24 mouse cellular contexts compared by ENCODE assay signal in the genomic region with DNA sequence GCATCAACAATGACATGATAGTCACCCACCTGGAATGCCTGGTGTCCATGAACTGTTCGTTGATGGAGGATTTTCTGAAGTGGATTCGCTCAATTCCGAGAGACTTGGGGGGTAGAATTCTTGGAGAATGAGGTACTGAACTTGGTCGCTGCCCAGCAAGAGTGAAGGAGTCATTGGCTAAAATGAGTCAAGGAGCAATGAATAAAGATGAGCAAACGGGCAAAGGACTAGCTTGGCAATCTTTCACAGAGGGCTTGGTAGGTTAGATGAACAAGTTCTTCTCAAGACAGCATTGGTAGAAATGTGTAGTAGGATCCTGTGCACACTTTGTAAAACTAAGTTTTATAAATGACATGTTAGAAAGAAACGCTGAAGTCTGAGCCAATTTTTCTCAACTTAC. TPM values are rescaled to one million over a fixed set of nuclear protein-coding genes. Genes with fewer than 3 reads are reported as not detected.
A peak's percentile ranks its signal among the peaks of the same experiment; 100 is the strongest.
DNase-seq lines count a peak whose midpoint lies in the region; ATAC-seq and TF ChIP-seq lines count a peak whose summit lies in the region.
"Had no signal": no experiment of that assay in that cellular context is flagged by ENCODE, and none has a peak within 500 bp of the region (broad histone marks: within the 10 kb centered on the region; RNA-seq: fewer than 3 reads in every experiment).

No protein-coding gene starts in this region.

- H3K27me3 ChIP-seq in heart, embryonic 10.5 days (ENCODE audit: insufficient read depth, poor library complexity, severe bottlenecking): no peaks in the 10 kb centered on the region
- no peaks in the 10 kb centered on the region for H3K27me3 ChIP-seq in Patski
- H3K27me3 ChIP-seq: embryonic facial prominence, embryonic 15.5 days; forebrain, embryonic 13.5 days; forebrain, embryonic 15.5 days had no signal

- H3K4me1 ChIP-seq in heart, embryonic 10.5 days: 0 out of 2 replicates have a peak, but pooled peaks cover 4% of the 10 kb centered on the region

- CTCF ChIA-PET in Patski (lab: Charles Lee): interaction anchor here (1.7 kb wide), 1 partner anchor 15 kb away, joined by 3 read pairs; no protein-coding TSS in a partner anchor

- WGBS in heart, embryonic 10.5 days: 92% methylated on average over 6 of the region's 6 CpGs

- H3K36me3 ChIP-seq in heart, embryonic 10.5 days: peaks cover 93% of the 10 kb centered on the region

- POLR2A ChIA-PET in Patski (lab: Charles Lee): interaction anchor here (0.7 to 2.1 kb wide), 3 partner anchors 9 to 116 kb away, joined by 3 to 7 read pairs (median 3); no protein-coding TSS in a partner anchor

- no peak overlapping the region for H3K4me3 ChIP-seq in heart, embryonic 10.5 days
- H3K4me3 ChIP-seq: embryonic facial prominence, embryonic 13.5 days; embryonic facial prominence, embryonic 15.5 days; erythroblast, embryonic 14.5 days; forebrain, embryonic 13.5 days; forebrain, embryonic 15.5 days had no signal

- H3K27ac ChIP-seq in heart, embryonic 10.5 days: no peak overlapping the region
- H3K27ac ChIP-seq: embryonic facial prominence, embryonic 13.5 days; embryonic facial prominence, embryonic 15.5 days; forebrain, embryonic 13.5 days; forebrain, embryonic 15.5 days had no signal

- H3K9me3 ChIP-seq in heart, embryonic 10.5 days: no peaks in the 10 kb centered on the region
- H3K9me3 ChIP-seq: embryonic facial prominence, embryonic 13.5 days; embryonic facial prominence, embryonic 15.5 days; forebrain, embryonic 13.5 days; forebrain, embryonic 15.5 days had no signal

- no peak for TF ChIP-seq CTCF in Patski (IDR thresholded peaks at IDR 0.05)

- peak; percentile 54 for ATAC-seq in Patski
- ATAC-seq: forebrain, embryonic 13.5 days; forebrain, embryonic 15.5 days; forebrain, postnatal 0 days had no signal

- DNase-seq in heart, embryonic 10.5 days (ENCODE audit: low spot score): peak; percentile 4
- no peak for DNase-seq in heart, postnatal 14 days
- DNase-seq in NIH3T3 (ENCODE audit: low read depth) (peak; percentile 14), Patski (ENCODE audit: low read depth, low spot score) (no peak)
- no peak for DNase-seq in urinary bladder, adult 18-20 months (ENCODE audit: low spot score in 2 of 2)
- DNase-seq: adrenal gland, adult 2 months; adrenal gland, postnatal 10 days; adrenal gland, postnatal 25 days; cerebellum, adult 11 months; cerebellum, adult 18-20 months; cerebellum, adult 8-10 months; cerebellum, adult 9-11 months; cerebellum, postnatal 14 days; cerebellum, postnatal 36 days; embryo, embryonic 11 days; forebrain, postnatal 0 days had no signal

- intact Hi-C loops in heart, postnatal 14 days (cut with DNase I): no loop called here

- in situ Hi-C loops in Patski (cut with MboI; ENCODE audit: low pct_unique_long_range_greater_than_20kb): no loop called here

RNA-seq across cellular contexts. Expression of gene Lmod3, which starts 47.6 kb away (rescaled TPM):
- polyA plus RNA-seq in heart, embryonic 10.5 days (2016; fragmentation: Nextera tagmentation; extraction: Ambion mirVana): 10.5 and 17.5 TPM in 2 replicates
- 10 to 100 TPM; 50.2 to 55.6 TPM for total RNA-seq in heart, postnatal 14 days (2021)
- not detected for polyA plus RNA-seq in Patski (2021)
- total RNA-seq: adrenal gland, adult 2 months; adrenal gland, postnatal 25 days; common myeloid progenitor, adult 5-6 weeks; MEL had no signal
- polyA plus RNA-seq: adrenal gland, adult 2 months; erythroblast, embryonic 14.5 days; forebrain, embryonic 11.5 days; forebrain, embryonic 13.5 days had no signal

Comparison
In these comparisons a context has a peak if more than half of its experiments do, and no peak if none do; other contexts are left out.
1. DNase-seq: peak in heart, embryonic 10.5 days (single experiment) and NIH3T3 (single experiment); none in heart, postnatal 14 days (0 of 2), Patski (single experiment) and urinary bladder, adult 18-20 months (0 of 2).
2. RNA of gene Lmod3, which starts 47.6 kb away (polyA plus RNA-seq): 10.5 to 17.5 TPM in heart, embryonic 10.5 days; not detected in Patski (single experiment); every median in the first group is over 10 times any median in the second.